Mouse (Mus musculus) lung, postnatal 0 days (tissue): Measurements from ENCODE around the gene Anpep.

Experiments used
- CTCF ChIP-seq: IDR thresholded peaks from 2 replicates; pipeline ENCODE4 v1.5.1; 2016; ENCODE audit warnings: antibody characterized with exemption, mild to moderate bottlenecking
- EP300 ChIP-seq: IDR thresholded peaks from 2 replicates; pipeline ENCODE4 v1.6.1; 2016; ENCODE audit warnings: antibody characterized with exemption, mild to moderate bottlenecking, control low read depth

GRCm38 (mm10) chr7:79861794-79862193 is 935 bp upstream of the Anpep start:
- no peak for TF ChIP-seq EP300
- TF ChIP-seq CTCF: no peak
